Mouse (Mus musculus): Measurements from ENCODE around the gene Scn5a. TPM values are rescaled to one million over a fixed set of nuclear protein-coding genes. Genes with fewer than 3 reads are reported as not detected.

Gene Scn5a
- polyA plus RNA-seq, 1 experiment from 2014 or later: 0.39 TPM

GRCm38 (mm10) chr9:119559537-119560276 is 19.1 kb downstream of the Scn5a start:
- no peak overlapping the region for H3K9ac ChIP-seq (ENCODE audit: low read length)
- ATAC-seq: no peak
- WGBS: 75% methylated on average over 16 of the region's 16 CpGs
- no peak for DNase-seq (ENCODE audit: low spot score)
- no peak overlapping the region for H3K27ac ChIP-seq (ENCODE audit: low read depth, low read length)
- H3K4me2 ChIP-seq (ENCODE audit: low read length): no peak overlapping the region
- H3K4me3 ChIP-seq (ENCODE audit: low read depth, low read length): no peak overlapping the region
- peaks cover 7% of the 10 kb centered on the region; the same call in 1 of the 2 replicates for H3K4me1 ChIP-seq (ENCODE audit: control insufficient read depth, insufficient read depth, low read length)
- H3K9me3 ChIP-seq (replicated peaks; ENCODE audit: control insufficient read depth, low read length): no peaks in the 10 kb centered on the region
- no peaks in the 10 kb centered on the region for H3K36me3 ChIP-seq (ENCODE audit: control insufficient read depth, insufficient read depth, low read length)
- H3K27me3 ChIP-seq (replicated peaks; ENCODE audit: control insufficient read depth, insufficient read depth, low read length): no peaks in the 10 kb centered on the region

- no peaks in the 10 kb centered on the region for H3K36me3 ChIP-seq (ENCODE audit: control insufficient read depth, insufficient read depth, low read length)
- peaks cover 7% of the 10 kb centered on the region; the same call in 1 of the 2 replicates for H3K4me1 ChIP-seq (ENCODE audit: control insufficient read depth, insufficient read depth, low read length)
- ATAC-seq (0 out of 2 replicates have a peak, but pooled peaks have one; percentile 29), DNase-seq (ENCODE audit: low spot score) (peak; percentile 59)
- H3K4me3 ChIP-seq (ENCODE audit: low read depth, low read length): no peak overlapping the region
- no peak overlapping the region for H3K9ac ChIP-seq (ENCODE audit: low read length)
- H3K27ac ChIP-seq (ENCODE audit: low read depth, low read length): no peak overlapping the region
- 23% methylated on average over 12 of the region's 12 CpGs for whole genome bisulfite sequencing
- no peaks in the 10 kb centered on the region for H3K27me3 ChIP-seq (replicated peaks; ENCODE audit: control insufficient read depth, insufficient read depth, low read length)
- H3K4me2 ChIP-seq (ENCODE audit: low read length): no peak overlapping the region
- no peaks in the 10 kb centered on the region for H3K9me3 ChIP-seq (replicated peaks; ENCODE audit: control insufficient read depth, low read length)
Observed at GRCm38 (mm10) chr9:119558119-119558854, 20.5 kb downstream of the Scn5a start.

DNA sequence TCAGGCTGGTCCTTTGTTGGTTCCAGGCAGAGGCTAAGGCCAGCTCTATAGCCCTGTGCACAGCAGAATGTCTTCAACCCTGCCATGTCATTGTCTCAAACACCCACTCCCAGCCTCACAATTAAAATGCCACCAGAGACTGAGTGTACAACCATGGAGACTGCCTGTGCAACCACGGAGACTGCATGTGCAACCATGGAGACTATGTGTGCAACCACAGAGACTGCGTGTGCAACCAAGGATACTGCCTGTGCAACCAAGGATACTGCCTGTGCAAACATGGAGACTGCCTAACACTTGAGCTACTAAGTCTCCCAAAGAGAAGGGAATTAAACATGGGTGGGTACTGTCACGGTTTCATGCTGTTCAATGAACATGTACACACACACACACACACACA is 22.8 kb downstream of the Scn5a start:
- H3K36me3 ChIP-seq (ENCODE audit: control insufficient read depth, insufficient read depth, low read length): no peaks in the 10 kb centered on the region
- H3K27ac ChIP-seq (ENCODE audit: low read depth, low read length): no peak overlapping the region
- no peak overlapping the region for H3K4me2 ChIP-seq (ENCODE audit: low read length)
- H3K9ac ChIP-seq (ENCODE audit: low read length): no peak overlapping the region
- H3K4me1 ChIP-seq (ENCODE audit: control insufficient read depth, insufficient read depth, low read length): no peaks in the 10 kb centered on the region
- ATAC-seq: no peak
- H3K27me3 ChIP-seq (replicated peaks; ENCODE audit: control insufficient read depth, insufficient read depth, low read length): no peaks in the 10 kb centered on the region
- H3K9me3 ChIP-seq (replicated peaks; ENCODE audit: control insufficient read depth, low read length): no peaks in the 10 kb centered on the region
- no peak for DNase-seq (ENCODE audit: low spot score)
- WGBS: 89% methylated on average over 3 of the region's 3 CpGs
- H3K4me3 ChIP-seq (ENCODE audit: low read depth, low read length): no peak overlapping the region

- no peaks in the 10 kb centered on the region for H3K4me1 ChIP-seq (ENCODE audit: control insufficient read depth, insufficient read depth, low read length)
- H3K9me3 ChIP-seq (replicated peaks; ENCODE audit: control insufficient read depth, low read length): no peaks in the 10 kb centered on the region
- no peaks in the 10 kb centered on the region for H3K27me3 ChIP-seq (replicated peaks; ENCODE audit: control insufficient read depth, insufficient read depth, low read length)
- H3K4me2 ChIP-seq (ENCODE audit: low read length): no peak overlapping the region
- no peak overlapping the region for H3K4me3 ChIP-seq (ENCODE audit: low read depth, low read length)
- no peaks in the 10 kb centered on the region for H3K36me3 ChIP-seq (ENCODE audit: control insufficient read depth, insufficient read depth, low read length)
- H3K27ac ChIP-seq (ENCODE audit: low read depth, low read length): no peak overlapping the region
- 24% methylated on average over 12 of the region's 12 CpGs for WGBS
- ATAC-seq (no peak), DNase-seq (ENCODE audit: low spot score) (no peak)
- H3K9ac ChIP-seq (ENCODE audit: low read length): no peak overlapping the region
Observed at GRCm38 (mm10) chr9:119547528-119547927, 31.3 kb downstream of the Scn5a start.

DNA sequence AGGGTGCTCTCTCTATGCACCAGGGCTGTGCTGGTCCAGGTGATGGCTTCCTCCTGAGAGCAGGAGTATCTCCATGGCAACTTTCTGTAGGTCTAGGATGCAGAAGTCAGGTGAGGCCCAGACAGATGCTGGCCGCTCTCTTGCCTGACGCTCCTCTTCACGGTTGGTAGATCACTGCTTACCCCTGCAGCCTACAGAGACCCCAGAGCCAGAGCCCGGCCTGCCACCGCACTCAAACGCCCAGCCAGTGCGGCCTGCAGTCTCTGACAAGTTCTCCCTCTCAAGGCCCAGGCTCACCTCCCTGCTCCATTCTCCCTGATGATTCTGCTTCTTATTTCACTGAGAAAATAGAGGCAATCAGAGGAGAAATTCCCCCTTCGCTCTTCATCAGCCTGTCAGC is 31.7 kb downstream of the Scn5a start:
- no peaks in the 10 kb centered on the region for H3K4me1 ChIP-seq (ENCODE audit: control insufficient read depth, insufficient read depth, low read length)
- H3K27ac ChIP-seq (ENCODE audit: low read depth, low read length): no peak overlapping the region
- H3K27me3 ChIP-seq (replicated peaks; ENCODE audit: control insufficient read depth, insufficient read depth, low read length): no peaks in the 10 kb centered on the region
- H3K9ac ChIP-seq (ENCODE audit: low read length): no peak overlapping the region
- DNase-seq (ENCODE audit: low spot score) (no peak), ATAC-seq (no peak)
- no peaks in the 10 kb centered on the region for H3K36me3 ChIP-seq (ENCODE audit: control insufficient read depth, insufficient read depth, low read length)
- WGBS: 65% methylated on average over 7 of the region's 8 CpGs
- H3K9me3 ChIP-seq (replicated peaks; ENCODE audit: control insufficient read depth, low read length): no peaks in the 10 kb centered on the region
- H3K4me3 ChIP-seq (ENCODE audit: low read depth, low read length): no peak overlapping the region
- H3K4me2 ChIP-seq (ENCODE audit: low read length): no peak overlapping the region

DNA sequence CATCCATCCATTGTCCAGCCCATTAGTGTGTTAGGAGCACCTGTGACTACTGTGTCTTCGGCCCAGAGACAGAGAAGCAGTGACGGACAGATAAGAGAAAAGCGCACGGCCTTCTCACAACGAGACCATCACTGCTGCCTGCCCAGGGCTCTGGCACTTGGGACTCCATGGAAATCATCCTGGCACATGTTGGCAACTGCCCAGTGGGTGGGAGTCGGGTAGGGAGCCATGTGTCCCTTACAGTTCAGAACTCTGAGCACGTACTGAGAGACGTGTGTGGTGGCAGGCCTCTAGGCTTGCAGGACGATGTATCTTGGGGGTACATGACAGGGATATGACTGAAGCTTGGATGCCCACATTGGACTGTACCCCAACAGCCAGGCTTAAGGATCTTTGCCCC is 38.1 kb downstream of the Scn5a start:
- no peak overlapping the region for H3K4me3 ChIP-seq (ENCODE audit: low read depth, low read length)
- WGBS: 85% methylated on average over 9 of the region's 9 CpGs
- no peaks in the 10 kb centered on the region; the same call in 1 of the 2 replicates for H3K4me1 ChIP-seq (ENCODE audit: control insufficient read depth, insufficient read depth, low read length)
- H3K9me3 ChIP-seq (replicated peaks; ENCODE audit: control insufficient read depth, low read length): no peaks in the 10 kb centered on the region
- H3K27me3 ChIP-seq (replicated peaks; ENCODE audit: control insufficient read depth, insufficient read depth, low read length): no peaks in the 10 kb centered on the region
- no peak overlapping the region for H3K4me2 ChIP-seq (ENCODE audit: low read length)
- H3K27ac ChIP-seq (ENCODE audit: low read depth, low read length): no peak overlapping the region
- no peaks in the 10 kb centered on the region for H3K36me3 ChIP-seq (ENCODE audit: control insufficient read depth, insufficient read depth, low read length)
- ATAC-seq (no peak), DNase-seq (ENCODE audit: low spot score) (no peak)
- H3K9ac ChIP-seq (ENCODE audit: low read length): no peak overlapping the region

GRCm38 (mm10) chr9:119537823-119538222 is 41.0 kb downstream of the Scn5a start:
- WGBS: 51% methylated on average over 4 of the region's 4 CpGs
- Histone ChIP-seq H3K9me3 (replicated peaks; ENCODE audit: control insufficient read depth, low read length) (no peaks in the 10 kb centered on the region), H3K27me3 (replicated peaks; ENCODE audit: control insufficient read depth, insufficient read depth, low read length) (no peaks in the 10 kb centered on the region), H3K4me2 (ENCODE audit: low read length) (no peak overlapping the region), H3K4me3 (ENCODE audit: low read depth, low read length) (no peak overlapping the region), H3K36me3 (ENCODE audit: control insufficient read depth, insufficient read depth, low read length) (no peaks in the 10 kb centered on the region), H3K27ac (ENCODE audit: low read depth, low read length) (no peak overlapping the region), H3K9ac (ENCODE audit: low read length) (no peak overlapping the region), H3K4me1 (ENCODE audit: control insufficient read depth, insufficient read depth, low read length) (no peaks in the 10 kb centered on the region; the same call in 1 of the 2 replicates)
- DNase-seq (ENCODE audit: low spot score): peak; percentile 76
- ATAC-seq: peak; percentile 76

- Histone ChIP-seq H3K9ac (ENCODE audit: low read length) (no peak overlapping the region), H3K27ac (ENCODE audit: low read depth, low read length) (no peak overlapping the region), H3K9me3 (replicated peaks; ENCODE audit: control insufficient read depth, low read length) (no peaks in the 10 kb centered on the region), H3K4me2 (ENCODE audit: low read length) (no peak overlapping the region), H3K4me1 (ENCODE audit: control insufficient read depth, insufficient read depth, low read length) (no peaks in the 10 kb centered on the region), H3K36me3 (ENCODE audit: control insufficient read depth, insufficient read depth, low read length) (no peaks in the 10 kb centered on the region), H3K27me3 (replicated peaks; ENCODE audit: control insufficient read depth, insufficient read depth, low read length) (no peaks in the 10 kb centered on the region), H3K4me3 (ENCODE audit: low read depth, low read length) (no peak overlapping the region)
- no peak for DNase-seq (ENCODE audit: low spot score)
- no peak for ATAC-seq
- 6% methylated on average over 10 of the region's 10 CpGs for WGBS
Observed at GRCm38 (mm10) chr9:119531684-119532417, 47.0 kb downstream of the Scn5a start.
